Mouse (Mus musculus): Measurements from ENCODE around the gene Rprd1b.

- no peak for TF ChIP-seq POLR2A (IDR thresholded peaks at IDR 0.05; ENCODE audit: low read depth, low read length)
- no peak for TF ChIP-seq CTCF (IDR thresholded peaks at IDR 0.05; ENCODE audit: extremely low read depth, insufficient read length, insufficient replicate concordance, low read depth, low read length)
Observed at GRCm38 (mm10) chr2:158080622-158081241, 52.4 kb downstream of the Rprd1b start.

Measured in small intestine, adult 2 months (tissue).